Mouse (Mus musculus): ENCODE measurements around the gene Atf4.

Gene Atf4

DNA sequence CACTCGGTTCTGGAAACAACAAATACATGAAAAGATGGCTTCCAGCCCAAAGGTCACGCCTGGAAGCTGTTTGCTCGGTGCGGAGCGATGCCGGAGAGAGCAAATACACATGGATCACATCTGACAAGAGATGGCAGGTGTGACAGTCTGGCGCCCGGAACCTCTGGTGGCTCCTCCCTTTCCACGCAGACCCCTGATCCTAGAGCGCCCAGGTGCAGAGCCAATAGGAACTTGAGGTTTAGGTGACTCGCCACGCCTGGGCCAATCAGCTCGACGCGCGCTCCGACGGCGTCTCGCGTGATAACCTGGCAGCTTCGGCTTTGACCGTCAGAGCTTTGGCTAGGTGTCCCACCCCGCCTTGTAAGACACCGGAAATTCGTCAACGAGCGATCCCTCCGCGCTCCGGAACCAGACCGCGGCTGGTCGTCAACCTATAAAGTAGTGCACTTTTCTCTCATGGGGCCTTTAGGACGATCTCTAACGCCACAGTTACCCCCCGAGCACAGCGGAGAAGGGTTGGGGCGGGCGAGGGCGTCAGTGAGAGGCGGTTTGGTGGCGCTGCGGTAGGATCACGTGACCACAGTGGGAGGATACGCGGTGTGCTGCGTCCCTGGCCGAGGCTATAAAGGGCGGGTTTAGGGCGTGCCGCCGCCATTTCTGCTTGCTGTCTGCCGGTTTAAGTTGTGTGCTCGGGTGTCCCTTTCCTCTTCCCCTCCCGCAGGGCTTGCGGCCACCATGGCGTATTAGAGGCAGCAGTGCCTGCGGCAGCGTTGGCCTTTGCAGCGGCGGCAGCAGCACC, at the start of gene Atf4:
Gene Atf4, plus strand, starts transcription at position 338 of the 799 bp plus-strand sequence.
- DNase-seq (ENCODE audit: low spot score in 2 of 2) = peak; percentile 91 to 97

DNA sequence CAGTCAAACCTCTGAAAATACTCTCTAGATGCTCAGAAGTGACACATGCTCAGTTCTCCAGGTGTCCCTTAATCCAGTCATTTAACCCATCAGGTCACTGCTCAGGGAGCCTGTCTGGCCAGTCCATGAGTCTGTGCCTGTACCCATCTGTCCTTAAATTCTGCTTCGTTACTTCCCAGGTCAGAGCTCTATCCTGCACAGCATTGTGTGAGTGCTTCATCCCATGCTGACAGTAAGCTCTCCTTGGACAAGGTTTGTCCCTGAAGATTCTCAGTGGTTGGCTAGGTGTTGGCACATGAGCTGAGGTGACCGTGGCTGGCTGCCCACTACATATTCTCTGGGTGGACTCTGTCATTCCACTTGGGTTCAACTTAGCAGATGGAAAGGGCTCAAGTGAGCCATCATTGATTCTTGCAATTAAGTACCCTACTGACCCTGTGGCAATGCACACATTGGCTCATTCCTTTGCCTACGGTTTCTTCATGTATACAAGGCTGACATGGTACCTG, 48.9 kb upstream of the Atf4 start:
- no peak for DNase-seq (ENCODE audit: low spot score in 2 of 2)

DNA sequence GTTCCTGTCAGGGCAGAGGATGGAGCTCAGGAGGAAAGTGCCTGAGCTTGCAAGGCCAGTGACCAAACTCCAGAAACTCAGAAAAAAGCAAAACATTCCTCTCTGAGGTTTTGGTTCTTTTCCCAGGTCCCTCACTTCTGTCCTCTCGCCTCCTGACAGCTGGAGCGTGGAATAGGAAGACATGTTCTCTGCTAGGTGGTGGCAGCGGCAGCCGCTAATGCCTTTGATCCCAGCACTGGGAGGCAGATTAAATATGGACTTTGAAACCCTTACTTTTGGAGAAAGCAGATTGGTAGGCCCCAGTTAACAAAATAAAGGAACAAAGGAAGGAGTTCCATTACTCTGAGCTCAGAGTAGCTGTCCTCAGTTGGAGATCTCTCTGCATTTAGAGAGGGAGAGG, 46.5 kb upstream of the Atf4 start:
- DNase-seq (ENCODE audit: low spot score in 2 of 2) = no peak

DNA sequence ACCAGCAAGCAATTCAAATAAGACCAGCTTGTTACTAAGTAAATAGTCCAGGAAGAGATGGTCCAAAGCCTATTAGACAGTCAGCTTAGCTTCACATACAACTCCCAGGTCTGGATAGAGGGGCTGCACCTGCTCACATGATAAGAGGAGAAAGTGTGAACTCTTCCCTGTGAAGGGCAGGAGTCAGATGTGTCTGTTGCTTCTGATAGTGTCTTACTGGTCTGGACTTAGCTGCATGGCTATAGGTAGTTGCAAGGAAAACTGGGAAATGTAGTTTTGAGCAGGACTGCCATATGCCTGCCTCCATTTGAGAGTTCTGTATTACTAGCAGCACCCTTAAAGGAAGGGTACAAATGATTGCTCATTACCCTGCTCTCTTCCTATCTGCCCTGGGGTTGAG, 41.3 kb upstream of the Atf4 start:
- DNase-seq (ENCODE audit: low spot score in 2 of 2) = no peak

DNA sequence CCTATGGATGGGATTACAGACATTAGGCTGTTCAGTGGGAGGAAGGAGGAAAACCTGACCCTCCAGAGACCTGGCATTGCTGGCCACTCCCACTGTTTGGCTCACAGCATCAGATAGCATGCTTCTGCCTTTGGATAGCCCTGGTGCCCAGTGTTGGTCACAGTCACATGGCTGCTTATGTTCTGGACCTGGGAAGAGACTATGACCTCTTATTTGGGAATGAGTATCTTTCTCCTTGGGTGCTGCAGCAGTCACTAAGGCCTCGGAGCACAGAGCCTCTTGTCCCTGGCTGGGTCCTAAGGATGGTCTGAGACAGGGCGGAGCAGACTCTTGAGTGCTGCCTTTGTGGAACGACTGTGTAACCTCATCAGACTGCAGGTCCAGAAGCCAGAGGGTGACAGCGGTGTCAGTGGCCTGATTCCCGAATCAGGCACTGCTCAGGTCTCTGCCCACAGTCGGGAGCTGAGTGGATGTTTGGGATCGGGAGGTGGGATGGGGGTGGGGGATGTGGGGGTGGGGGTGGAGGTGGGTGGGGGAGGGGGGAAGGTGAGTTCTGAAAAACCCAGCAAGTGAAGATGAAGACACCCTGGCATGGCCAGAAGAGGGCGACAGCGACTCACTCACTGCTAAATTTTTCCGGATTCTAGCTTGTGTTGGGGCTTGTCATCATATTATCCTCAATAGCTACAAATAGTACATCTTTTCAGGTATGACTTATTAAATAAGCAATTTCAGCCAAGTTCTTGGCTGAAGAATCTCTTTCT, 39.1 kb upstream of the Atf4 start:
- no peak for DNase-seq (ENCODE audit: low spot score in 2 of 2)

DNA sequence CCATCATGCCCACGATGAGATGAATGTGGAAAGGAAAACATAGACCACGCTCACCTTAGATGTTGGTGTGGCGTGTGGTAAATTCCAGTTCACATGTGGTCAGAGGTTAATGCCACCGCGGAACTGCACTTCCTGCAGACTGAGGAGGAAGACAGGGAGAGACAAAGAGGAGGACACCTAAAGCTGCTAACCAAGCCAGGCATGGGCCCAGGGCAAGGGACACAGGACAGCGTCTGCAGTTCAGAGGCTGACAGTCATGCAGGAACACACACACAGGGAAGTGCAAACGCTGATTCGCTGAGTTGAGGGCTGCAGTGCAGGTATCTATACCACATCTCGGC, 38.5 kb upstream of the Atf4 start:
- DNase-seq (ENCODE audit: low spot score in 2 of 2) = no peak

DNA sequence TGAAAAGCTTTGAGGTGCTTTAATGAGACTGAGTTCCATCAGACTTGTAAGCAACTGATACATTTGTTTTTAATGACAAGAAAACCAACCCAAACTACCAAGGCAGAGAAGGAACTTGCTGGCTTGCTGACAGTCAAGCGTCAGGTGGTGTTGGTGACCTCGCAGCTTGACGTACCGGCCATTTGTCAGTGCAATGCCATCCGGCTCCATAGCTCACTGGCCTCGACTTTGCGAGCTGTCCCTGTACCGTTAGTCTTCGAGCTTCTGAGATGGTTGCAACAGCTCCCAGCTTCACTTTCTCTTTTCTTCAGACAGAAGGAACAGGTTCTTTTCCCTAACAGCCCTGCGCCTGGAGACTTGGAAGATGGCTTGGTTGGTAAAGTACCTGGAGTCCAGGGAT, 37.5 kb upstream of the Atf4 start:
- DNase-seq (ENCODE audit: low spot score in 2 of 2) = no peak

DNA sequence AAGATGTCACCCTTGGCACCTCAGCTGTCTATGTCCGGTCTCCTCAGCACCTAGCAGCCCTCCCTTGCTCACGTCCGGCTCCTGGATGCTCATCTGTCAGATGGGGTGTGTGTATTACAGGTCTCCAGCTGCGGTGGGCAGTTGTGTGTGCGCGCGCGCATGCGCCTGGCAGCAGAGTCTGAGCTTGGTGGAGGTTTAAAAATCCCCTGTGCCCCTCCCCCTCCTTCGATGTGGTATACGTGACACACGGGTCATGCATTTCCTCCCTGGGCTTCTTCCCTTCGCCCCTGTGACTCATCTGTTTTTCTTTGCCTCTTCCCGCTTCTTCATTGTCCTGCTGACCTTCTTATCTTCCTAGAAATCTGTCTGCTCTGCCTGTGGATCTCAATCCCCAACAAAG, 35.8 kb upstream of the Atf4 start:
- DNase-seq (ENCODE audit: low spot score in 2 of 2) = no peak

DNA sequence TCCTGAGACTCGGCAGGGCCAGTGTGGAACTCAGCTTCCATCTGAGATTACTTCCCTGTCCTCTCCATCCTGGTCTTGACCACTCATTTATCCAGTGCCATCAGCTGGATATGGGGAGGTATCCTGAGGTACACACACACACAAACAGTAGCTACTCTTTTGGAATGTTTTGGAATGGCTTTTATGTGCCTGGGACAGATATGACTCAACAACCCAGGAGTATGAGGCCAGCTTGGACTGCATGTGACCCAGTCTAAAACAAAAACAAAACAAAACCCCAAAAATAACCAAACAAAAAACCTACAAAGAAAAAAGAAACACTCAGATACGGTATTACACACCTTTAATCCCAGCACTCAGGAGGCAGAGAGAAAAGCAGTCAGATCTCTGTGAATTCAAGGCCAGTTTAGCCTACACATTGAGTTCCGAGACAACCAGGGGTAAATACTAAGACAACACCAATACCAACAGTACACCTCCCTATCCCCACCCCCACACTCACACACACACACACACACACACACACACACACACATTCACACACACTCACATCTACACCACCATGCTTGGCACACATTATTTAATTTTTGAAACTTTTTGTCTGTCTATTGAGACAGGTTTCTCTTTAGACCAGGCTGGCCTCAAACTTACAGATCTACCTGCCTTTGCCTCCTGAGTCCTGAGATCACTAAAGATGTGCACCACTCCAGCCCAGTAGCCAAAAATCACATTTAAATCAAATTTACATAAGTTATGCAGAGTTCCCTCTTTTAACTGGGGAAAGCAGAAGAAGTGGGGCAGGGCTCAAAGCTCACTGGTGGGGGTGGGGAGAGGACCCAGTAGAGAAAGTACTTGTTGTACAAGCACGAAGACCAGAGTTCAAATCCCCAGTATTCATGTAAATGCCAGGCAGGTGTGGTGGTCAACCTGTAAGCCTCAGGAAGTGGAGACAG, 35.0 kb upstream of the Atf4 start:
- DNase-seq (ENCODE audit: low spot score in 2 of 2) = no peak

DNA sequence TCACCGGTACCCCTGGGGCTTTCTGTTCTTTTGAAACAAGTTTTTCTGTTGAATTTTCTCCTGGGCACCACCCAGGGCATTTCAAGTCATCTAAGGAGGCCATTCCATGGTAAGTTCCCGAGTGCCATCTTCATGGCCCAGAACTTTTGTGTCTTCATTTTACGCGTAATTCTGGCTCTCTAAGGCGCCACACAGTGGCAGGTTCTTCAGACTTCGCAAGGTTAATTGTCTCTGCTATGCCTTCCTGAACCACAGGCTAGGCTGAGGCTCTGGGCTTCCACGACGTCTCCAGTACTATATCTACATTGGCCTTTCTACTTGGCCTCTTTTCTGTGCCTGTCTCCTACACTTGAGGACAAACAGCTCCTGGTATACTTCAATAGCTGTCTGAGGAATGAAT, 34.0 kb upstream of the Atf4 start:
- DNase-seq (ENCODE audit: low spot score in 2 of 2) = no peak

DNA sequence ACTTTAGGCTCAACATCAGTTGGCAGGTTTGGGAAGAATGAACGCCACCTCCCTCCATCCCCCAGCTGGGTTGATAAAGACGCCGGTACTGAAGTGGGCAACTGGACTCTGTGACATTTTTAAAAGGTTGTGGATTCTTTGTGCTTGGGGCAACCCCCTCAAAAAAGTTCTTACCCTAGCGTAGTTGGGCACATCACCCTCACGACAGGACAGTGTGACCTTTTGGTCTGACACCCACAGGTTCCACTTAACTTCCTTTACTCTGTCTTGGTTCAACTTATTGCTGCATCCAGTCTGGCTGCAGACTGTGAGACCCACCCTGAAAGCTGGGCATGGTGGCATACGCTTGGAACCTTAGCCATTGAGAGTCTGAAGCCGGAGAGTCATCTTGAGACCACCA, 31.2 kb upstream of the Atf4 start:
- DNase-seq (ENCODE audit: low spot score in 2 of 2) = no peak

DNA sequence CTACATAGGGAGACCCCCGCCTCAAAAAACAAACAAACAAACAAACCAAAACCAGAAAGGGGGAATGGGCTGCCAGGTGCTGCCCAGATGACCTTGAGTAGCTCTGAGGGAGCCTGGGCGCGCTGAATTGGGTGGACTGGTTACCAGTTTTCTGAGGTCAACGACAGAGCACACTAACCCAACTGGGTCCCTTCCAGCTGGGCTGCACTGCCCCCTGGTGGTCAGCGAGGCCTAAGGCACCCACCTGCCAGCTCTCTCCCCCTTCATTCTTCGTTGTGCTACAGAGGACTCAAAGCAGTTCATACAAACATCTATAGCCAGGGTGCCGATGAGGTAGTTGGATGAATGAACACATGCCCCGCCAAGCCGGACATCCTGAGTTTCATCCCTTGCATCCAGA, 29.8 kb upstream of the Atf4 start:
- DNase-seq (ENCODE audit: low spot score in 2 of 2) = peak; percentile 57 to 73

DNA sequence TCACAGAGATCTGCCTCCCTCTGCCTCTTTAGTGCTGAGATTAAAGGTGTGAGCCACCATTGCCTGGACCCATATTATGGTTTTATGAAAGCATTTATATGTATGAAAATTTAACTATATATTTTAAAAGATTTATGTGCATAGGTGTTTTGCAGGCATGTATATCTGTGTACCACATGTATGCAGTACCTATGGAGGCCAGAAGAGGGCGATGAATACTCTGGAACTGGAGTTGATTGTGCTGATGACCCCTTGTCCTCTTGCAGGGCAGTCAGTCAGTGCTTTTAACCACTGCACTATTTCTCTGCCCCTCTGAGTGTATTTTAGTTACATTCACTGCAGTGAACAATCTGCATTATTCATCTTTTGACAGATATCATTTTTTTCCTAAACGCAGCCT, 29.2 kb upstream of the Atf4 start:
- DNase-seq (ENCODE audit: low spot score in 2 of 2) = no peak

DNA sequence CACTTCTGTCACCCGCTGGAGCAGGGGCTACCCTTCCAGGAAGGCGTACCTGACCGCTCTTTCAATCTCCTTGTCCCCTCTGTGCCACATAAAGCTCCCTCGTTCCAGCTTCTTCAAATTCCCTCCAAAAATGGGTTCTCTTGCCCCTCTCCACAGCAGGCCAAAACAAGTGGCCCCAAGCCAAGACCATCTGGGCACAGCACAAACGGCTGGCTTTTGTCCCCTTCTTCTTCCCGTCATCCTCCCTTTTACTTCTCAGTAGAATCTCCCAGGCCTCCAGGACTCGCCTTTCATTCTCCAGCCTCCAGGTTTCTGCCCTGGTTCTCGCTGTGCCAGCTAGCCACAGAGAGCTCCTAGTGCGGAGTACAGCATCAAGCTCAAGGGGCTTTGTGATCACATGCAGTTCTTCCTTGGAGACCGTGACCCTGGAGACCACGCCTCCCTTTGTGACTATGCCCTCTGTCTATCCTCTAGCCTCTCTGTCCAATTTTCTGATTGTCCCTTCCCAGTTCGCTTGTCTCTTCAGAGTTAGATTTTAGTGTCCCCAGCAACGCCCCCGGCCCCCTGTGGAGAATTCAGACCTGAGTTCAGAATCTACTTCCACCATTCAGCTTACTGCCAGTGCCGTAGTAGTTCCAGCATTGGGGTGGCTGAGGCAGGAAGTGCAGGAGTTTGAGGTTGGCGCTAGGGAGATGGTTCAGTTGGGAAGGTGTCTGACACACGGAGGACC, 26.7 kb upstream of the Atf4 start:
- no peak for DNase-seq (ENCODE audit: low spot score in 2 of 2)

DNA sequence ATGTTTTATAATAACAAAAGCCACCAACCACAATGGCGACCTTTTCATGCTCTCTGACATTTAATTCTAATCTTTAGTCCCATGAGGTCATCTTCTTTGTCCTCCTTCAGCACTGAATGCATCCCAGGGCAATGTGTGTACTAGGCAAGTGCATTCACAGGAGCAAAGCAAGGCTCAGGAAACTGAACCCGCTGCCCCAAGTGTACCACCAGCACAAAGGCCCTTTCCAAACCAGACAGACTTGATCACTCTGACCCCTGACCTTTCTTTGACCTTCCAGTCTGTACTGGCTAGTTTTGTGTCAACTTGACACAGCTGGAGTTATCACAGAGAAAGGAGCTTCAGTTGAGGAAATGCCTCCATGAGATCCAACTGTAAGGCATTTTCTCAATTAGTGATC, 22.7 kb upstream of the Atf4 start:
- DNase-seq (ENCODE audit: low spot score in 2 of 2) = no peak

DNA sequence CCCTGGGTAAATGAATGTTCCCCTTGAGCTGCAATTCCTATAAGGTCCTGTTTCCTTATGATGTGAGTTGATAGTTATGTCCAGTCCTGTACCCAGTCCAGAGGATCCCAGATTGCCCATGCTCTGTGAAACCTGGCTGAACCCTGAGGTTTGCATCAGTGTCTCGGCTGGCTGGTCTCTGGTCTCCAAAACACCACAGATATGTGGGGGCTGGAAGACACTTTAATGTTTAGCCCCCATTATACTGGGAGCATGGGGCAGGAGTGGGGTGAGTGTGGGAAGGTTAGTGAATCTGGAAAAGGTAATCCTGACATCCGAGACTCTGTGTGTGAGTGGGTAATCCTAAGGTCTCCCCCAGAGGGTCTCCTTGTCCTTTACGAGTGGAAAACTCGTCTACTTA, 21.9 kb upstream of the Atf4 start:
- no peak for DNase-seq (ENCODE audit: low spot score in 2 of 2)

DNA sequence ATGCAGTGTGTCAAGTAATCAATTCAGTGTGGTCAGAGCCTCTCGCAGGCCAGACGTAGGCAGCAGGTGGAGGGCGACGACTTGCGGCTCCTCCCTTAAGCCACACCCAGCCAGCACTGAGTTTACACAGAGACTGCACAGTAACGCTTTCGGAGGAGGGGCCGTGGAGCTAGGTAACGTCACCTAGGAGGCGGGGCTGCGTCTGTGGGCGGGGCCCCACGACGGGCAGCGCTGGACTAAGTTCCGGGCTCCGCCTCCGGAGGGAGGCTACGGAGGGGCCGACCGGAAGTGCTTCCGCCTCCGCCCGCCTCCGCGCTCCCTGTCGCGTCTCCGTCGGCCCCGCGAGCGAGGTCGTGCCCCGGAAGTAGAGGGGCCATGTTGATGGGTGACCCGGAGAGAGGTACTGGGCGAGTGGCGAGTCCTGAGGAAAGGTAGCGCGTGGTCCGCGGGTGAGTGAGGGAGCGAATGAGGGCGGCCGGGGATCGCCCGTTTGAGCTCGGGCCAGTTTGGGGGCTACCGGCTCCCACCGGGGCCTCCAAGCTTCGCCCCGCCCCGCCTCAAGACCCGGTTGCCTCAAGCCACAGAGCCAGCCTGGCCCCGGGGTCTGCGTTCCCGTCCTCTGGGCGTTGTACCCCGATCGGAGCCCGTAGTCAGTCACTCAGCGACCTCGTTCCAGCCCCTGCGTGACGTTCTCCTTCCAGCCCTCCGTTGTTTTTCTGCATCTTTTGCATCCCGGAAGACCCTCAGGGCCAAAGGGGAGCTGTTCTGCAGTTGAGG, 21.1 kb upstream of the Atf4 start, which contains the start of gene Mief1:
Gene Mief1, plus strand, starts transcription at position 286 of the 777 bp plus-strand sequence.
- peak; percentile 97 to 98 for DNase-seq (ENCODE audit: low spot score in 2 of 2)

DNA sequence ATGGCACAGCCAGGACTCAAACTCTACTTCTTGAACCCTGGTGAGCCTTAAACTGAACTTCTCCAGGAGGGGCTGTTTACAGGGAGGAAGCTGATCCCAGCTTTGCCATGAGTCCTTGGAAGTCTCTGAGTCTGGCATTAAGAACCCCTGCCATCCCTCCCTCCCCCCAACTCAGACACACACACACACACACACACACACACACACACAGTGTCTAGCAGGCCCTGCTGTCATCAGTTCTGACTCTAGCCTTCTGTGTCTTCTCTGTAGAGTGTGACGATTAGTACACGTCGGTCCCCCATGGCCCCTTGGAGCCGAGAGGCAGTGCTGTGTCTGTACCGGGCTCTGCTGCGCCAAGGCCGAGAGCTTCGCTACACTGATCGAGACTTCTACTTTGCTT, 19.4 kb upstream of the Atf4 start, which contains the start of gene AC140267.1:
Gene AC140267.1, plus strand, starts transcription at position 301 of the 400 bp plus-strand sequence.
- DNase-seq (ENCODE audit: low spot score in 2 of 2) = no peak

DNA sequence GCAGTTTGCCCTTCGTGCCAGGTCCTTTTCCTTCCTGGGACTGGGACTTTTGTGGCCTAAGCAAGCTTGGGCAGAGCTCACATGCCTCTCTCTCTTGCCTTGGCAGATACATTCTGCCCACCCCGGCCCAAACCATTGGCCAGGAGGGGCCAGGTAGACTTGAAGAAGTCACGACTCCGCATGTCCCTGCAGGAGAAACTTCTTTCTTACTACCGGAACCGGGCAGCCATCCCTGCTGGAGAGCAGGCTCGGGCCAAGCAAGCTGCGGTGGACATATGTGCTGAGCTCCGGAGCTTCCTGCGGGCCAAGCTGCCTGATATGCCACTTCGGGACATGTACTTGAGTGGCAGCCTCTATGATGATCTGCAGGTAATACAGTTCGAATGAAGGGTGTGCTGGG, 6.8 kb upstream of the Atf4 start:
- DNase-seq (ENCODE audit: low spot score in 2 of 2) = no peak

DNA sequence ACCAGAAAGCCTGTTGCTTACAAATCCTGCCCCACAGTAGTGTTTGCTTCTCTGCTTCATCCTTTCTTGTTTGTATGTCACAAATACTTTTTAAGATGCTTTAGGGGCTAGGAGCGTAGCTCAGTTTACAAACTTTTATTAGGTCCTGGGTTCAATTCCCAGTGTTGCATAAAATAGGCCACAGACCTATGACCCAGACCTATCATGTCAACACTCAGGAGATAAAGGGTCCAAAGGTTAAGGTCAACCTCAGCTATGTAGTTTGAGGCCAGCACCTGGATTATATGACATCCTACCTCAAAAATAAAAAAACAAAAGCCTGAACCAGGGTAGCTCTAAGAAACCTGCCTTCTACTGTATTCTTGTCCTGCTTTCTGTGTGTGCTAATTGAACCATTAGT, 6.4 kb upstream of the Atf4 start:
- no peak for DNase-seq (ENCODE audit: low spot score in 2 of 2)
